In genomic region chr19:4908107-4908506, GRCm38 (mm10) we compare ENCODE assay signal across 8 mouse cellular contexts. TPM values are rescaled to one million over a fixed set of nuclear protein-coding genes. Genes with fewer than 3 reads are reported as not detected.
DNase-seq lines count a peak whose midpoint lies in the region; TF ChIP-seq lines count a peak whose summit lies in the region.

No protein-coding gene starts in this region.

- no peak overlapping the region for H3K27ac ChIP-seq in heart, adult 2 months

- intact Hi-C loops in heart, adult 2 months (cut with DNase I) = loop anchor here (2.0 kb wide), 1 partner anchor 153 kb away; no protein-coding TSS in a partner anchor
- intact Hi-C loops in gastrocnemius, postnatal 36 days (cut with DNase I) = no loop called here

- no peaks in the 10 kb centered on the region for H3K79me2 ChIP-seq in heart, adult 2 months (replicated peaks; ENCODE audit: control insufficient read depth, insufficient read depth, low read length)

- no peak for DNase-seq in heart, adult 2 months
- DNase-seq in heart, adult 18-20 months = no peak
- DNase-seq in urinary bladder, postnatal 14 days (ENCODE audit: low spot score) = peak; percentile 24
- DNase-seq in urinary bladder, postnatal 36 days (ENCODE audit: low spot score in 2 of 2) = no peak
- peak; percentile 60 to 66 for DNase-seq in kidney, postnatal 25 days
- DNase-seq in spleen, postnatal 4 days (ENCODE audit: low spot score in 2 of 2) = peak; percentile 62 to 79
- no peak for DNase-seq in frontal cortex, postnatal 10 days (ENCODE audit: low spot score in 2 of 2)
- no peak for DNase-seq in gastrocnemius, postnatal 36 days

- no peak overlapping the region for H3K9ac ChIP-seq in heart, adult 2 months (ENCODE audit: low read depth, low read length)

- H3K4me3 ChIP-seq in heart, adult 2 months = no peak overlapping the region

- H3K4me1 ChIP-seq in heart, adult 2 months (ENCODE audit: control insufficient read depth, insufficient read depth, low read length) = peaks cover 3% of the 10 kb centered on the region

- H3K27me3 ChIP-seq in heart, adult 2 months (ENCODE audit: control insufficient read depth, insufficient read depth, low read length) = no peaks in the 10 kb centered on the region

- H3K36me3 ChIP-seq in heart, adult 2 months (ENCODE audit: control insufficient read depth, insufficient read depth, low read length) = no peaks in the 10 kb centered on the region

- TF ChIP-seq CTCF in heart, adult 2 months (IDR thresholded peaks at IDR 0.05) = peak; percentile 68

- TF ChIP-seq POLR2A in heart, adult 2 months (IDR thresholded peaks at IDR 0.05; ENCODE audit: insufficient read depth, low read depth, low read length) = no peak

- 88% methylated on average over 4 of the region's 4 CpGs for WGBS in heart, adult 2 months

- TF ChIP-seq EP300 in heart, adult 2 months (IDR thresholded peaks at IDR 0.05; ENCODE audit: insufficient read depth, low read depth, low read length) = no peak

RNA-seq across cellular contexts. Expression of gene Bbs1, which starts 1.7 kb away (rescaled TPM):
- total RNA-seq in heart, adult 2 months (2021) = 1 to 10 TPM; 3.5 to 4.5 TPM
- polyA plus RNA-seq in heart, adult 2 months (2012; rRNA removed) = 2.3 and 3.9 TPM in 2 replicates
- 1 to 10 TPM; 2.8 to 3.1 TPM for total RNA-seq in heart, adult 18-20 months (2021)
- total RNA-seq in gastrocnemius, postnatal 36 days (2021) = 1 to 10 TPM; 1.6 to 2.4 TPM

RNA-seq across cellular contexts. Expression of gene Dpp3, which starts 20.0 kb away (rescaled TPM):
- total RNA-seq in heart, adult 2 months (2021) = 10 to 100 TPM; 12.7 to 16.3 TPM
- polyA plus RNA-seq in heart, adult 2 months (2012; rRNA removed) = 36.1 and 41.0 TPM in 2 replicates
- total RNA-seq in heart, adult 18-20 months (2021) = 10 to 100 TPM; 15.6 to 18.2 TPM
- 10 to 100 TPM; 16.5 to 17.5 TPM for total RNA-seq in gastrocnemius, postnatal 36 days (2021)

RNA-seq across cellular contexts. Expression of gene Zdhhc24, which starts 29.6 kb away (rescaled TPM):
- total RNA-seq in heart, adult 2 months (2021) = 1 to 10 TPM; 2.3 to 3.0 TPM
- 7.8 and 7.9 TPM in 2 replicates for polyA plus RNA-seq in heart, adult 2 months (2012; rRNA removed)
- 1 to 10 TPM; 2.4 to 3.1 TPM for total RNA-seq in heart, adult 18-20 months (2021)
- total RNA-seq in gastrocnemius, postnatal 36 days (2021) = 1 to 10 TPM; 2.2 to 2.6 TPM

RNA-seq across cellular contexts. Expression of gene Actn3, which starts 30.4 kb away (rescaled TPM):
- total RNA-seq in heart, adult 2 months (2021) = under 1 TPM; 0.39 TPM
- polyA plus RNA-seq in heart, adult 2 months (2012; rRNA removed) = 0.57 and 0.76 TPM in 2 replicates
- total RNA-seq in heart, adult 18-20 months (2021) = under 1 TPM; 0.42 to 0.49 TPM
- 1,000 to 10,000 TPM; 8,494 to 8,724 TPM for total RNA-seq in gastrocnemius, postnatal 36 days (2021)

RNA-seq across cellular contexts. Expression of gene Peli3, which starts 34.8 kb away (rescaled TPM):
- 1 to 10 TPM; 2.4 to 2.5 TPM for total RNA-seq in heart, adult 2 months (2021)
- 1.9 and 2.5 TPM in 2 replicates for polyA plus RNA-seq in heart, adult 2 months (2012; rRNA removed)
- 1 to 10 TPM; 3.5 to 3.8 TPM for total RNA-seq in heart, adult 18-20 months (2021)
- total RNA-seq in gastrocnemius, postnatal 36 days (2021) = 1 to 10 TPM; 1.3 to 1.4 TPM

Comparison
In these comparisons a context has a peak if more than half of its experiments do, and no peak if none do; other contexts are left out.
1. DNase-seq: peak in urinary bladder, postnatal 14 days (single experiment), kidney, postnatal 25 days (2 of 2) and spleen, postnatal 4 days (2 of 2); none in heart, adult 2 months (0 of 2), heart, adult 18-20 months (0 of 2), urinary bladder, postnatal 36 days (0 of 2), frontal cortex, postnatal 10 days (0 of 2) and gastrocnemius, postnatal 36 days (0 of 2).